Mouse (Mus musculus): ENCODE measurements at regions not wholly inside any gene's neighbourhood (a gene's known extent, or its start where the extent isn't known, plus 50 kb on each side); places are given as distances from the start of the nearest gene placed in this dataset.

DNA sequence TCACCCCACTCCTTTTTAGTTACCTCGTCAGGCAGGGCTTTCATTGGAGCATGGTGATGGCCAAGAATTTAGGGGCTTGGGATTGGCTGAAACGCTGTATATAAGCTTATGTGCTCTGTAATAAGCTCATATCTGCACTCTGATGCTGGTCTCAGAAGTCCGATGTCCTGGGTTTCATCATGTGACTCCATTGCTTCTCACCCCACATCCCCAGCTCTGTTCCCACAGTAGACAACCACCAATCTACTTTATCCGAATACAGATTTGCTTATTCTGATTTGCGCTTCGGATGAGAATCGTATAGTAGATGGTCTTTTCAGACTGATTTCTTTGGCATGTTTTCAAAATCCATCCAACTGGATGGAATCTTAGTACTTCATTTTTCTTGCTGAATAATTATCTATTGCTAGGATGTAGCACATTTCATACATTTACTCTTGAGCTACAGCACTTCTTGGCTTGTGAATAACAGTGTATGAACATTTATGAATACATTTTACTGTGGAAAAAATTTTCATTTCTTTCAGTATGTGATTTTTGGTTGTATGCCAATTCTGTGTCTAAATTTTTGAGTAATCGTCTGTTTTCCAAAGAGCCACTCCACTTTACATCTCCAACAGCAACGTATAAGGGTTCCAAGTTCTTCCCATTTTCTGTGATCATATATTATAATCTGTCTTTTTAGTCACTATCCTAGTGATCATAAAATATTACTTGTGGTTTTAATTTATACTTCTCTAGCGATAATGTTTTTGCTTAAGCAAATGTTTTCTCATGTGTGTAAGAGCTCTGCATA, 185.7 kb downstream of the Hace1 start:
- H3K9me3 ChIP-seq (ENCODE audit: control insufficient read depth, low read length): no peaks in the 10 kb centered on the region
- WGBS: 77% methylated on average over 10 of the region's 10 CpGs
- H3K9ac ChIP-seq (ENCODE audit: low read depth, low read length): no peak overlapping the region
- H3K4me1 ChIP-seq (ENCODE audit: control insufficient read depth, insufficient read depth, low read length): no peaks in the 10 kb centered on the region
- H3K27me3 ChIP-seq (replicated peaks; ENCODE audit: control insufficient read depth, insufficient read depth, low read length): no peaks in the 10 kb centered on the region
- H3K4me2 ChIP-seq (ENCODE audit: low read depth, low read length): no peak overlapping the region
- H3K36me3 ChIP-seq (ENCODE audit: control insufficient read depth, insufficient read depth, low read length): no peaks in the 10 kb centered on the region
- ATAC-seq (ENCODE audit: low read depth) (no peak), DNase-seq (ENCODE audit: low spot score) (peak; percentile 14)
- no peak overlapping the region for H3K4me3 ChIP-seq (ENCODE audit: low read depth, low read length)
- no peak overlapping the region for H3K27ac ChIP-seq (replicated peaks; ENCODE audit: low read depth, low read length)

DNA sequence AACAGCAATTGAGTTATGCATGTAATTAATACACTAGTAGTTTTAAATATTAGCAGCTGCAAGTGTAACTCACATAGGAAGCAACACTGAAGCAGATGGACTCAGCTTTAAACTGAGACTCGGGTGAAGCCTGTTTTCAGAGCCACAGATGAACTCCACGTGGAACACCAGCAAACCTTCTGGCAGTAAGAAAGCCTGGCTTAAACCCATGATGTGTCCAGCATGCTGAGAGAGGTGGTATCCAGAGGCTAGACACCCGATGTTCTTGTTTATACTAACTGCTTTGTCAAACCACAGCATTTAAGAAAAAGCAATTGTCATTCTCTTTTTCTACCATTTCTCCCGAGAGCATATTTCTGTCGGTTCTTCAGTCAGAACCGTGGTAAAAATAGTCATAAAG, 202.1 kb downstream of the Hace1 start:
- no peaks in the 10 kb centered on the region for H3K4me1 ChIP-seq (ENCODE audit: control insufficient read depth, insufficient read depth, low read length)
- peak; percentile 14 for DNase-seq (ENCODE audit: low spot score)
- no peak overlapping the region for H3K9ac ChIP-seq (ENCODE audit: low read depth, low read length)
- H3K27ac ChIP-seq (replicated peaks; ENCODE audit: low read depth, low read length): no peak overlapping the region
- H3K4me3 ChIP-seq (ENCODE audit: low read depth, low read length): no peak overlapping the region
- H3K4me2 ChIP-seq (ENCODE audit: low read depth, low read length): no peak overlapping the region
- ATAC-seq (ENCODE audit: low read depth): no peak
- H3K36me3 ChIP-seq (ENCODE audit: control insufficient read depth, insufficient read depth, low read length): no peaks in the 10 kb centered on the region
- no peaks in the 10 kb centered on the region for H3K27me3 ChIP-seq (replicated peaks; ENCODE audit: control insufficient read depth, insufficient read depth, low read length)
- 20% methylated on average over 6 of the region's 6 CpGs for WGBS
- H3K9me3 ChIP-seq (ENCODE audit: control insufficient read depth, low read length): no peaks in the 10 kb centered on the region

GRCm38 (mm10) chr10:45783026-45783425, 205.4 kb downstream of the Hace1 start:
- H3K4me3 ChIP-seq (ENCODE audit: low read depth, low read length): no peak overlapping the region

GRCm38 (mm10) chr10:45783461-45784149, 206.0 kb downstream of the Hace1 start:
- no peak overlapping the region for H3K4me2 ChIP-seq (ENCODE audit: low read depth, low read length)
- no peaks in the 10 kb centered on the region for H3K9me3 ChIP-seq (ENCODE audit: control insufficient read depth, low read length)
- H3K27ac ChIP-seq (replicated peaks; ENCODE audit: low read depth, low read length): no peak overlapping the region
- WGBS: 14% methylated on average over 11 of the region's 11 CpGs
- no peaks in the 10 kb centered on the region for H3K4me1 ChIP-seq (ENCODE audit: control insufficient read depth, insufficient read depth, low read length)
- no peaks in the 10 kb centered on the region for H3K36me3 ChIP-seq (ENCODE audit: control insufficient read depth, insufficient read depth, low read length)
- ATAC-seq (ENCODE audit: low read depth) (no peak), DNase-seq (ENCODE audit: low spot score) (no peak)
- no peak overlapping the region for H3K9ac ChIP-seq (ENCODE audit: low read depth, low read length)
- H3K27me3 ChIP-seq (replicated peaks; ENCODE audit: control insufficient read depth, insufficient read depth, low read length): no peaks in the 10 kb centered on the region
- no peak overlapping the region for H3K4me3 ChIP-seq (ENCODE audit: low read depth, low read length)

More at GRCm38 (mm10) chr10:45783026-45783425, 205.4 kb downstream of the Hace1 start:
- no peak overlapping the region for H3K9ac ChIP-seq (ENCODE audit: low read depth, low read length)
- no peaks in the 10 kb centered on the region for H3K4me1 ChIP-seq (ENCODE audit: control insufficient read depth, insufficient read depth, low read length)
- ATAC-seq (ENCODE audit: low read depth) (no peak), DNase-seq (ENCODE audit: low spot score) (no peak)
- H3K36me3 ChIP-seq (ENCODE audit: control insufficient read depth, insufficient read depth, low read length): no peaks in the 10 kb centered on the region
- no peak overlapping the region for H3K4me2 ChIP-seq (ENCODE audit: low read depth, low read length)
- H3K9me3 ChIP-seq (ENCODE audit: control insufficient read depth, low read length): no peaks in the 10 kb centered on the region
- WGBS: 25% methylated on average over 5 of the region's 5 CpGs
- no peaks in the 10 kb centered on the region for H3K27me3 ChIP-seq (replicated peaks; ENCODE audit: control insufficient read depth, insufficient read depth, low read length)
- no peak overlapping the region for H3K27ac ChIP-seq (replicated peaks; ENCODE audit: low read depth, low read length)

- ATAC-seq (ENCODE audit: low read depth) (no peak), DNase-seq (ENCODE audit: low spot score) (no peak)
Measured at GRCm38 (mm10) chr10:45784150-45784479, 206.5 kb downstream of the Hace1 start.

DNA sequence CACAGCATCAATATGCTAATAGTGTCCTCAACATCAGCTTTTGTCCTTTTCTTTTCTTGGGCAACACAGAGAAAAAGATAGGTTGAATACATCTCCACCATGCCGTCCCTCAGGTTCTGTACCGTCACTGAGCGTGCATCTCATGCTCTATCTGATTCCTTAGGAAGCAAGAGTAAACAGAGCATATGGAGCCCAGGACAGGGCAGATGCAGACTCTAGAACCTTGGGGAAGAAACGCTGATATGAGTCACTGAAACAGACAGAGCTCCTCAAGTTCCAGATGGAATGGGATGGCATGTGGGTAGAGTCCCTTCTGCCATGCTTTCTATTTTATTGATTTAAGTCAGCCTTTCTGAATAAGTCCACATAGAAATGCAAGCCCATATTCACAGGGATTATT, 206.9 kb downstream of the Hace1 start:
- WGBS: 74% methylated on average over 4 of the region's 4 CpGs

More at GRCm38 (mm10) chr10:45784150-45784479, 206.5 kb downstream of the Hace1 start:
- no peak overlapping the region for H3K4me2 ChIP-seq (ENCODE audit: low read depth, low read length)
- 11% methylated on average over 2 of the region's 2 CpGs for WGBS
- H3K4me1 ChIP-seq (ENCODE audit: control insufficient read depth, insufficient read depth, low read length): no peaks in the 10 kb centered on the region
- H3K9ac ChIP-seq (ENCODE audit: low read depth, low read length): no peak overlapping the region
- H3K9me3 ChIP-seq (ENCODE audit: control insufficient read depth, low read length): no peaks in the 10 kb centered on the region
- H3K4me3 ChIP-seq (ENCODE audit: low read depth, low read length): no peak overlapping the region
- no peaks in the 10 kb centered on the region for H3K36me3 ChIP-seq (ENCODE audit: control insufficient read depth, insufficient read depth, low read length)
- H3K27ac ChIP-seq (replicated peaks; ENCODE audit: low read depth, low read length): no peak overlapping the region
- H3K27me3 ChIP-seq (replicated peaks; ENCODE audit: control insufficient read depth, insufficient read depth, low read length): no peaks in the 10 kb centered on the region

DNA sequence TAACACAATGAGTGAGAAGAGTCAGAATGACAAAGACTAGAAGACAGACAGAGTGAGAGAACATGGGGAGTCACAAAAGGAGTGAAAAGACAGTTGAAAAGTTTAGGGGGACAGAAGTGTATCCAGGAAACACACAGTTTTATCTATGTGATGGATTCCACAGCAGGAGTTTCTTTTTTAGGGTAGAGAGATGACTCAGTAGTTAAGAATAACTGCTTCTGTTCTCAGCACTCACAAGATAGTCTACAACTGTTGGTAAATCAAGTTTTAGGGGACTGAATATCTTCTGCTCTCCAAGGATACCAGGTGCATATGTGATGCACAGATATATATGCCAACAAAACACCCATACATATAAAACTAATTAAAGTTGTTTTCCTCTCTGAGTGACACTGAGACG, 210.7 kb downstream of the Hace1 start:
- H3K27me3 ChIP-seq (replicated peaks; ENCODE audit: control insufficient read depth, insufficient read depth, low read length): no peaks in the 10 kb centered on the region
- no peaks in the 10 kb centered on the region for H3K4me1 ChIP-seq (ENCODE audit: control insufficient read depth, insufficient read depth, low read length)
- H3K9me3 ChIP-seq (ENCODE audit: control insufficient read depth, low read length): no peaks in the 10 kb centered on the region
- H3K4me3 ChIP-seq (ENCODE audit: low read depth, low read length): no peak overlapping the region
- ATAC-seq (ENCODE audit: low read depth) (no peak), DNase-seq (ENCODE audit: low spot score) (no peak)
- H3K9ac ChIP-seq (ENCODE audit: low read depth, low read length): no peak overlapping the region
- no peaks in the 10 kb centered on the region for H3K36me3 ChIP-seq (ENCODE audit: control insufficient read depth, insufficient read depth, low read length)
- no peak overlapping the region for H3K4me2 ChIP-seq (ENCODE audit: low read depth, low read length)
- whole genome bisulfite sequencing: 81% methylated on average over 1 of the region's 1 CpGs
- H3K27ac ChIP-seq (replicated peaks; ENCODE audit: low read depth, low read length): no peak overlapping the region

More for the DNA sequence above, 206.9 kb downstream of the Hace1 start:
- no peaks in the 10 kb centered on the region for H3K4me1 ChIP-seq (ENCODE audit: control insufficient read depth, insufficient read depth, low read length)
- DNase-seq (ENCODE audit: low spot score) (no peak), ATAC-seq (ENCODE audit: low read depth) (no peak)
- no peak overlapping the region for H3K9ac ChIP-seq (ENCODE audit: low read depth, low read length)
- H3K4me2 ChIP-seq (ENCODE audit: low read depth, low read length): no peak overlapping the region
- no peak overlapping the region for H3K4me3 ChIP-seq (ENCODE audit: low read depth, low read length)
- H3K27ac ChIP-seq (replicated peaks; ENCODE audit: low read depth, low read length): no peak overlapping the region
- H3K27me3 ChIP-seq (replicated peaks; ENCODE audit: control insufficient read depth, insufficient read depth, low read length): no peaks in the 10 kb centered on the region
- H3K9me3 ChIP-seq (ENCODE audit: control insufficient read depth, low read length): no peaks in the 10 kb centered on the region
- no peaks in the 10 kb centered on the region for H3K36me3 ChIP-seq (ENCODE audit: control insufficient read depth, insufficient read depth, low read length)

GRCm38 (mm10) chr10:45795582-45795981, 218.0 kb downstream of the Hace1 start:
- no peaks in the 10 kb centered on the region for H3K27me3 ChIP-seq (replicated peaks; ENCODE audit: control insufficient read depth, insufficient read depth, low read length)
- DNase-seq (ENCODE audit: low spot score) (no peak), ATAC-seq (ENCODE audit: low read depth) (no peak)
- 0 out of 2 replicates have a peak, but pooled peaks cover 2% of the 10 kb centered on the region for H3K9me3 ChIP-seq (ENCODE audit: control insufficient read depth, low read length)
- no peaks in the 10 kb centered on the region for H3K36me3 ChIP-seq (ENCODE audit: control insufficient read depth, insufficient read depth, low read length)
- no peak overlapping the region for H3K4me3 ChIP-seq (ENCODE audit: low read depth, low read length)
- no peak overlapping the region for H3K9ac ChIP-seq (ENCODE audit: low read depth, low read length)
- no peak overlapping the region for H3K4me2 ChIP-seq (ENCODE audit: low read depth, low read length)
- no peak overlapping the region for H3K27ac ChIP-seq (replicated peaks; ENCODE audit: low read depth, low read length)
- H3K4me1 ChIP-seq (ENCODE audit: control insufficient read depth, insufficient read depth, low read length): no peaks in the 10 kb centered on the region
- 90% methylated on average over 2 of the region's 2 CpGs for WGBS
